Mouse (Mus musculus): ENCODE results near the gene 2310046K23Rik.
"Not testable (repeated sequence)": the region's sequence is repeated elsewhere in the genome, so short reads cannot be mapped to it uniquely, and the experiment has no call there.

Gene 2310046K23Rik

GRCm38 (mm10) chr3:92534411-92534810 is at the start of gene 2310046K23Rik:
Gene 2310046K23Rik, minus strand, starts transcription at chr3:92534511.
- POLR2A ChIA-PET = no interaction called here
- CTCF ChIA-PET = no interaction called here

DNA sequence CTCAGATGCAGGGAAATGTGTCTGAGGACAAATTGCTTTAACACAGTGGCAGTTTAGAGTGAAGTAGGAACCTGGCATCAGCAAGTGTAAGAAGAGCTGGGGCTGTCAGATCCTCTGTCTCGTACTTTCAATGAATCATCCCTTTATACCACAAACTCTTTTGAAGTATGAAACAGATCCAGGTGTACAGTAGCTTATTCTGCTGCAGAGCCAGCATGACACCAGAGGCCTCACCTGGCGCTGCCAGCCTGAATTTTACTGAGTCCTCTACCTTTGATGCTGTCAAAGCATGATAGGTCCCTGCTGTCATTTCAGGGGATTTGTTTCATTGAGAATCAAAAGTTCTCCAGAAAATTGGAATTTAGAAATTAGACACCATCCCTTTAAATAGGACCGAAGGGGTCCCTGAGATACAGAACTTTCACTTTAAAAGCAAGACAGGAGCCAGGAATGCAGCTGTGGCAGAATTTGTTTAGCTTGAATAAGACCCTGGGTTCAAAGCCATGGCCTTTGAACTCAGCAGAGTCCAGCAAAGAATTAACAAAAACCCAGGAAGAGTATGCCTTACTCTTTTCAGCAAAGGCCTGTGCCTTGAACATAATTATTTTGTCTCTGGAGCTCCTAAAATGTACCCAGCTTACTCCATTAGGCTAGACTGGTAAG is 49.0 kb upstream of the 2310046K23Rik start:
- CTCF ChIA-PET = interaction anchor here in 2 of 4 experiments (0.5 to 0.9 kb wide), 2 partner anchors 19 to 101 kb away, joined by 3 to 6 read pairs; no protein-coding TSS in a partner anchor
- POLR2A ChIA-PET = no interaction called here

GRCm38 (mm10) chr3:92579508-92579907 is 45.2 kb upstream of the 2310046K23Rik start:
- CTCF ChIA-PET = no interaction called here
- POLR2A ChIA-PET = no interaction called here

- POLR2A ChIA-PET = no interaction called here
- CTCF ChIA-PET = no interaction called here
These were observed 44.5 kb upstream of the 2310046K23Rik start for GRCm38 (mm10) chr3:92578652-92579413.

DNA sequence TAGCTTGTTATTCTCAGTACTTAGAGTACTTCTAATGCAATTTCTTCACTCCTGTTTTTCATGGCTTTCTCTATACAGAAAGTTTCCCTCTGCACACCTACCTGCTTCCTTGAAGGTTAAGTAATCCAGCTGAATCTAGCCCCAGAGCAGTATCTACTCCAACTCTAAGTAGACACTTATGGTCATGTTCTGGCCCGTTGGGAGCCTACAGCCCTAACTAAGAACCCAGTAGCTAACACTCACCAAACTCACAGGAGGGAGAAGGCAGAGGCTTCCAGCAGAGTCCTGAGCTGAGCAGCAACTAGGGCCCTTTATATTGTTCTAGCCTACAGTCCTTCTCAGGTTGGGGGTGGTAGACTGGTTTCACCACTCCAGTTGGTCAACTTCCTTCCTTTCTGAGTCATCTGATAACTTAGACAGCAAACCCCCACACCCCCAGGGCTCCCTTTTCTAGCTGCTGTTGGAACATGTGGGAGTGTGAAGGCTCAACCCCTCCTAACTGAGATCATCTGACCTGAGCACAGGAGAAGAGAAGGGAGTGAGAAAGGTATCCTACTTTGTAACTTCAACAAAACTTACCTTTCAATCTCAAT is 39.2 kb upstream of the 2310046K23Rik start, which contains the start of gene Ivl:
Ivl (minus strand) TSS at position 287 of the 593 bp plus-strand sequence.
- CTCF ChIA-PET = no interaction called here
- POLR2A ChIA-PET = no interaction called here

DNA sequence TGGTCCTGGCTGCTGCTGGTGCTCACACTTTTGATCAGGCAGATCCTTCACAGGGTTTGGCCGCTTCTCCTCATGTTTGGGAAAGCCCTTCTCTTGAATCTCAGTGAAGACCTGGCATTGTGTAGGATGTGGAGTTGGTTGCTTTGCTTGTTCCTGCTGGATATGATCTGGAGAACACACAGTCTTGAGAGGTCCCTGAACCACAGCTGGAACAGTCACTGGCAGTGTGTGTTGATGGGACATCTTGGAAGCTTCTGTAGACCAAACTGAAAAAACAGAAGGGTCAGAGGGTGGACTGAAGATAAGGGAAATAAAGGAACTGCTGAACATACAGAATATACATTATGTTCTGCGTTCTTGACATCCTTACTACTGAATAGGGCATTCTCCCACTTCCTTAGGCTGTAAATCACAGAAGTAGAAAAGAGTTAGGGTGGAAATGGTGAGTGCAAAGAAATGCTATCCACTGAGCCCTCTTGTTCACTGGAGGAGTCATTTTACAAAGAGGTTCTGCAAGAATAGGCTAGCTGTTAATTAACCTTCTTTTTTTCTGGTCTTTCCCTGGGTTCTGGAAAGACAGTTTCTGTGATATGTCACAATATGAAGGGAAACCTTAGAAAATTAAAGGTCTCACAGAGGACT is 38.3 kb upstream of the 2310046K23Rik start:
- POLR2A ChIA-PET = no interaction called here
- CTCF ChIA-PET = interaction anchor here in 1 of 4 experiments (0.5 kb wide), 1 partner anchor 71 kb away, joined by 4 read pairs; no protein-coding TSS in a partner anchor

GRCm38 (mm10) chr3:92568752-92569151 is 34.4 kb upstream of the 2310046K23Rik start:
- ChIA-PET CTCF (no interaction called here), POLR2A (no interaction called here)

GRCm38 (mm10) chr3:92565418-92565817 is 31.1 kb upstream of the 2310046K23Rik start:
- CTCF ChIA-PET = interaction anchor here in 1 of 4 experiments (1.0 kb wide), 1 partner anchor 338 kb away, joined by 3 read pairs; no protein-coding TSS in a partner anchor
- POLR2A ChIA-PET = no interaction called here

DNA sequence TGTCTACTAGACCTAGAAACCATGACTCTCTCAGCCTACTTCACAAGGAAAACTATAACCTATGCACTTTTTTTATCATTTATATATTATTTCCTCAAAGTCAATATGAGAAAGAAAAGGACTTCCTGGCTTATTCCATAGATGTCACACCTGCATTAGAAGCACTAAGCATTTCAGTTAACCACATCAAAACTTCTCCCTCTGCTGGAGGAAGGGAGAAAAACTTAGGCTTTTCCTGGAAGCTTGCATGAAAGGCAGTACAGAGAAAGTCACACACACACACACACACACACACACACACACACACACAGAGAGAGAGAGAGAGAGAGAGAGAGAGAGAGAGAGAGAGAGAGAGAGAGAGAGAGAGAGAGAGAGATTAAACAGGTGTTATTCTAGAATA is 22.0 kb downstream of the 2310046K23Rik start:
- POLR2A ChIA-PET = interaction anchor here in 1 of 4 experiments (0.7 kb wide), 1 partner anchor 511 kb away, joined by 3 read pairs; no protein-coding TSS in a partner anchor
- CTCF ChIA-PET = interaction anchor here (0.6 to 2.4 kb wide), 7 partner anchors 258 to 487 kb away, joined by 3 to 16 read pairs (median 4); no protein-coding TSS in a partner anchor

- CTCF ChIA-PET = interaction anchor here in 3 of 4 experiments (1.0 to 2.4 kb wide), 5 partner anchors 358 to 360 kb away, joined by 6 to 13 read pairs (median 8); no protein-coding TSS in a partner anchor
- POLR2A ChIA-PET = no interaction called here
These were observed 23.5 kb downstream of the 2310046K23Rik start for GRCm38 (mm10) chr3:92510786-92511185.

DNA sequence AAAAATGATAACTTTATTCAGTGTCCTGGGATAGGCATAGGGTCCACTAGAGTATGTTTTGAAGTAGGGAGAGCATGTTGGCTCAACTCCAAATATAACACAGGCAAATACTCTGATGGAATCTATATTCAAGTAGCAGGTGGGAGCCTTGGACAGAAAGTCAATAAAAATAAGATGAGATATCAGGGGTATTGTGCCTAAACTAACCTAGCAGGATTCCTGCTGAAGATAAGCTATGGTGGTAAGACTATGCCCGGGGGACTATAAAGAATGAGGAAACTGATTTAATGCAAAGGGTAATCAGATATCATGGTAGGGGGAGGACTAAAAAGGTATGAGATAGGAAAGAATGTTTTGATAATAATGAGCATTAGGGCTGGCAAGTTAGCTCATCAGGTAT is 26.1 kb downstream of the 2310046K23Rik start:
- CTCF ChIA-PET = interaction anchor here in 2 of 4 experiments (0.7 to 1.4 kb wide), 2 partner anchors 358 to 360 kb away, joined by 3 read pairs; no protein-coding TSS in a partner anchor
- POLR2A ChIA-PET = no interaction called here

- POLR2A ChIA-PET = no interaction called here
- CTCF ChIA-PET = no interaction called here
These were observed 30.8 kb downstream of the 2310046K23Rik start for GRCm38 (mm10) chr3:92503528-92503927.

DNA sequence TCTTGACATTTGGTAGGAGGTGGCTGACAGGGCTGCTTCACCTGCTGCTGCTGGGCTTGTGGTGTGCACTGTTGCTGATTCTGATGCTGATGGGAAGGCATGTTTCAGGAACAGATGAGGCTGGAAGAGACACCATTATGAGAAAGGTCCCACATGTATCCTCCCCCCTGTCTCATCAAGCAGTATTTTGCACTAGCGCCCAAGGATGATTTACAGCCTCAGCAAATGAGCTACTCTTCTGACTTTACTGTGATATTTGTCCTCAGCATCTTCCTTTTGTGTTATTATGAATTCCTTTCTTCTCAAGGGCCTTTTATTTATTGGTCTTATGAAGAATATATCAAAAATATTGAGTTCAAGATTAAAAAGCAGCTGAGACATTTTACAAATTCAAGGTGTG is 33.9 kb downstream of the 2310046K23Rik start, which contains the start of gene Sprr4:
Sprr4 (minus strand) TSS at position 101 of the 400 bp plus-strand sequence.
- CTCF ChIA-PET = no interaction called here
- POLR2A ChIA-PET = no interaction called here

DNA sequence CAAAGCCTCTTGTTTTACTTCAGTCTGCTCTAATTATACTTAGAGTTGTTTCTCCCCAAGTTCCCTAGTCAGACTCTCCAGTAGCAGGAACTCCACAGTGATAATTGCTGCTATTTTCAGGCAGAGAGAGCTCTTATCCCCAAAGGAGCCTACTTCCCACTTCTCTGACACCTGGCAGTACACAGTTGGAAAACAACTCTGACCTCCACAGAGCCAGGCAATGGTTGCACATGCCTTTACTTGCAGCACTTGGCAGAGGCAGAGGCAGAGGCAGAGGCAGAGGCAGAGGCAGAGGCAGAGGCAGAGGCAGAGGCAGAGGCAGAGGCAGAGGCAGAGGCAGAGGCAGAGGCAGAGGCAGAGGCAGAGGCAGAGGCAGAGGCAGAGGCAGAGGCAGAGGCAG is 44.0 kb downstream of the 2310046K23Rik start:
- POLR2A ChIA-PET, CTCF ChIA-PET: not testable (repeated sequence)

- POLR2A ChIA-PET = no interaction called here
- CTCF ChIA-PET = no interaction called here
These were observed 48.0 kb downstream of the 2310046K23Rik start for GRCm38 (mm10) chr3:92486307-92486706.

GRCm38 (mm10) chr3:92485863-92486262 is 48.4 kb downstream of the 2310046K23Rik start, which contains the start of gene Sprr1a:
Gene Sprr1a, minus strand, starts transcription at chr3:92485895.
- POLR2A ChIA-PET = no interaction called here
- CTCF ChIA-PET = no interaction called here
